Mouse (Mus musculus): Measurements from ENCODE around the gene Olfr1085. TPM values are rescaled to one million over a fixed set of nuclear protein-coding genes. Genes with fewer than 3 reads are reported as not detected.
"Not testable (repeated sequence)": the region's sequence is repeated elsewhere in the genome, so short reads cannot be mapped to it uniquely, and the experiment has no call there.

Olfr1085 gene
- polyA plus RNA-seq (2012; rRNA removed): not detected in 2 replicates

- WGBS: 12% methylated on average over 1 of the region's 1 CpGs
- no peak for DNase-seq (ENCODE audit: low read depth, low spot score)
Observed at GRCm38 (mm10) chr2:86661919-86662318, at the start of gene Olfr1085. TSS of gene Olfr1085 (minus strand) at chr2:86662019.

GRCm38 (mm10) chr2:86698295-86698694, 36.5 kb upstream of the Olfr1085 start, which contains the start of gene Olfr1087:
TSS of gene Olfr1087 (minus strand) at chr2:86698395.
- no peak for DNase-seq (ENCODE audit: low read depth, low spot score)

- DNase-seq (ENCODE audit: low read depth, low spot score): no peak
- 77% methylated on average over 2 of the region's 2 CpGs for WGBS
Observed at GRCm38 (mm10) chr2:86679992-86680391, 18.2 kb upstream of the Olfr1085 start, which contains the start of gene Olfr1086. TSS of gene Olfr1086 (minus strand) at chr2:86680092.

- 80% methylated on average over 1 of the region's 1 CpGs for WGBS
- not testable (repeated sequence) for DNase-seq (ENCODE audit: low read depth, low spot score)
Observed at GRCm38 (mm10) chr2:86639625-86640024, 22.2 kb downstream of the Olfr1085 start, which contains the start of gene Olfr1084. TSS of gene Olfr1084 (minus strand) at chr2:86639725.

Other genes with a start within 250 kb of the Olfr1085 start
- gene Olfr1061, start 248.0 kb downstream of the Olfr1085 start, polyA plus RNA-seq (2012; rRNA removed): not detected in 2 replicates
- not detected in 2 replicates for gene Olfr1062, start 235.3 kb downstream of the Olfr1085 start, polyA plus RNA-seq (2012; rRNA removed)
- gene Olfr1065, start 211.4 kb downstream of the Olfr1085 start, polyA plus RNA-seq (2012; rRNA removed): not detected in 2 replicates
- not detected in 2 replicates for gene Olfr1066, start 205.8 kb downstream of the Olfr1085 start, polyA plus RNA-seq (2012; rRNA removed)
- not detected in 2 replicates for gene Olfr228, start 174.6 kb downstream of the Olfr1085 start, polyA plus RNA-seq (2012; rRNA removed)
- gene Olfr1076, start 153.6 kb downstream of the Olfr1085 start, polyA plus RNA-seq (2012; rRNA removed): not detected in 2 replicates
- not detected in 2 replicates for gene Olfr1079, start 119.5 kb downstream of the Olfr1085 start, polyA plus RNA-seq (2012; rRNA removed)
- gene Olfr1080, start 103.8 kb downstream of the Olfr1085 start, polyA plus RNA-seq (2012; rRNA removed): not detected in 2 replicates
- not detected in 2 replicates for gene Olfr1082, start 63.1 kb downstream of the Olfr1085 start, polyA plus RNA-seq (2012; rRNA removed)
- gene Olfr1084, start 22.3 kb downstream of the Olfr1085 start, polyA plus RNA-seq (2012; rRNA removed): not detected in 2 replicates
- not detected in 2 replicates for gene Olfr1086, start 18.1 kb upstream of the Olfr1085 start, polyA plus RNA-seq (2012; rRNA removed)
- gene Olfr1087, start 36.4 kb upstream of the Olfr1085 start, polyA plus RNA-seq (2012; rRNA removed): not detected in 2 replicates
- gene Olfr1089, start 71.7 kb upstream of the Olfr1085 start, polyA plus RNA-seq (2012; rRNA removed): not detected in 2 replicates
- gene Olfr1090, start 97.0 kb upstream of the Olfr1085 start, polyA plus RNA-seq (2012; rRNA removed): not detected in 2 replicates
- gene Olfr1093, start 120.5 kb upstream of the Olfr1085 start, polyA plus RNA-seq (2012; rRNA removed): not detected in 2 replicates
- not detected in 2 replicates for gene Olfr141, start 148.0 kb upstream of the Olfr1085 start, polyA plus RNA-seq (2012; rRNA removed)
- not detected in 2 replicates for gene Olfr1094, start 162.6 kb upstream of the Olfr1085 start, polyA plus RNA-seq (2012; rRNA removed)
- not detected in 2 replicates for gene Olfr1095, start 189.7 kb upstream of the Olfr1085 start, polyA plus RNA-seq (2012; rRNA removed)
- gene Gm13723, start 212.8 kb upstream of the Olfr1085 start, polyA plus RNA-seq (2012; rRNA removed): not detected in 2 replicates
- gene Olfr1097, start 230.2 kb upstream of the Olfr1085 start, polyA plus RNA-seq (2012; rRNA removed): not detected in 2 replicates